Mouse (Mus musculus) forebrain, embryonic 13.5 days (tissue): Measurements from ENCODE around the gene Mlana. TPM values are rescaled to one million over a fixed set of nuclear protein-coding genes. Genes with fewer than 3 reads are reported as not detected.

Experiments
- ATAC-seq: fragments of 200-750 bp; cut with Nextera tagmentation; 2 replicates; pipeline ENCODE4 v1.8.0; 2017
- H3K27ac ChIP-seq: fragments of 300-500 bp; sonication (generic); 2 replicates; pipeline ENCODE4 v1.5.1; 2015; ENCODE audit warnings: inconsistent platforms, mild to moderate bottlenecking, moderate library complexity
- H3K27me3 ChIP-seq: fragments of 300-500 bp; sonication (generic); 2 replicates; pipeline ENCODE4 v1.6.1; 2015; ENCODE audit warnings: mild to moderate bottlenecking, inconsistent platforms
- H3K36me3 ChIP-seq: fragments of 300-500 bp; sonication (generic); 2 replicates; pipeline ENCODE4 v1.6.1; 2015; ENCODE audit warnings: mild to moderate bottlenecking, inconsistent platforms; ENCODE audit not compliant: poor library complexity, severe bottlenecking
- H3K4me1 ChIP-seq: fragments of 300-500 bp; sonication (generic); 2 replicates; pipeline ENCODE4 v1.6.1; 2015; ENCODE audit warnings: inconsistent platforms
- H3K4me2 ChIP-seq: fragments of 300-500 bp; sonication (generic); 2 replicates; pipeline ENCODE4 v1.6.1; 2015; ENCODE audit warnings: inconsistent platforms, mild to moderate bottlenecking, moderate library complexity
- H3K4me3 ChIP-seq: fragments of 300-500 bp; sonication (generic); 2 replicates; pipeline ENCODE4 v1.5.1; 2015; ENCODE audit warnings: mild to moderate bottlenecking, inconsistent platforms
- H3K9ac ChIP-seq: fragments of 300-500 bp; sonication (generic); 2 replicates; pipeline ENCODE4 v1.6.1; 2015; ENCODE audit warnings: mild to moderate bottlenecking, inconsistent platforms
- H3K9me3 ChIP-seq: fragments of 300-500 bp; sonication (generic); replicated peaks from 2 replicates; pipeline ENCODE4 v1.6.1; 2016; ENCODE audit warnings: inconsistent platforms
- WGBS: fragments of 180-500 bp; shearing (Covaris S2); methylation state at CpG from one replicate; pipeline ENCODE4 v1.1.7; 2015; 5-methylcytosine and 5-hydroxymethylcytosine counted together
- polyA plus RNA-seq: library from polyadenylated mRNA; unstranded; fragments of >200 nt; fragmentation: Nextera tagmentation; extraction: Ambion mirVana; gene quantifications from 2 replicates; pipeline ENCODE4 v1.2.1, GENCODE M21; 2015

The Mlana gene
- polyA plus RNA-seq, 1 experiment from 2014 or later, result not detected

GRCm38 (mm10) chr19:29661974-29662580 lies 35.5 kb upstream of the Mlana start:
- H3K27ac ChIP-seq, result no peak overlapping the region
- no peaks in the 10 kb centered on the region for H3K36me3 ChIP-seq
- H3K9ac ChIP-seq, result no peak overlapping the region
- WGBS, result 75% methylated on average over 6 of the region's 6 CpGs
- no peaks in the 10 kb centered on the region for H3K4me1 ChIP-seq
- no peak overlapping the region for H3K4me2 ChIP-seq
- no peaks in the 10 kb centered on the region for H3K27me3 ChIP-seq
- no peak for ATAC-seq
- no peaks in the 10 kb centered on the region for H3K9me3 ChIP-seq
- no peak overlapping the region for H3K4me3 ChIP-seq

DNA sequence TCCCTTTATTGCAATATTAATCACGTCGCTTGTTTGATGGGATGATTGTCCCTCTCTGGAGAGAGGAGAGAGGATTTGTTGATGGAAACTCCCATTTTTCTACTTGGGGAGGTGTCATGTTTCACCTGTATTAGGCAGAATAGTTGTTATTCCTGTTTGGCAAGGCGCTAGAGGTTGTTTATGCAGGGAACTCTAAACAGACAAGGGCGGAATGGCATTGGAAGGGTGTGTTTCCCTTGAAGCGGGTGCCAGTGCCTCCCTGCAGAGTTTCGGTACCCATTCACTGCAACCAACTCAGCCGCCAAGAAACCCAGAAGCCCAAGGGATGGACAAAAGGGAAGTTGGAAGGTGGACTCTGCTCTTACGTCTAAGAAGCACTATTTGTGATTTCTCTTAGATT lies 33.8 kb upstream of the Mlana start:
- 68% methylated on average over 8 of the region's 8 CpGs for WGBS
- H3K27ac ChIP-seq, result no peak overlapping the region
- no peaks in the 10 kb centered on the region for H3K27me3 ChIP-seq
- H3K36me3 ChIP-seq, result no peaks in the 10 kb centered on the region
- H3K4me1 ChIP-seq, result no peaks in the 10 kb centered on the region
- H3K4me2 ChIP-seq, result no peak overlapping the region
- no peak overlapping the region for H3K4me3 ChIP-seq
- no peaks in the 10 kb centered on the region for H3K9me3 ChIP-seq
- H3K9ac ChIP-seq, result no peak overlapping the region
- no peak for ATAC-seq

GRCm38 (mm10) chr19:29664934-29665333 lies 32.7 kb upstream of the Mlana start:
- Histone ChIP-seq H3K27me3 (no peaks in the 10 kb centered on the region), H3K9me3 (no peaks in the 10 kb centered on the region), H3K4me2 (no peak overlapping the region), H3K4me1 (no peaks in the 10 kb centered on the region), H3K36me3 (no peaks in the 10 kb centered on the region), H3K4me3 (no peak overlapping the region), H3K9ac (no peak overlapping the region), H3K27ac (no peak overlapping the region)
- 86% methylated on average over 5 of the region's 5 CpGs for WGBS
- ATAC-seq, result no peak

DNA sequence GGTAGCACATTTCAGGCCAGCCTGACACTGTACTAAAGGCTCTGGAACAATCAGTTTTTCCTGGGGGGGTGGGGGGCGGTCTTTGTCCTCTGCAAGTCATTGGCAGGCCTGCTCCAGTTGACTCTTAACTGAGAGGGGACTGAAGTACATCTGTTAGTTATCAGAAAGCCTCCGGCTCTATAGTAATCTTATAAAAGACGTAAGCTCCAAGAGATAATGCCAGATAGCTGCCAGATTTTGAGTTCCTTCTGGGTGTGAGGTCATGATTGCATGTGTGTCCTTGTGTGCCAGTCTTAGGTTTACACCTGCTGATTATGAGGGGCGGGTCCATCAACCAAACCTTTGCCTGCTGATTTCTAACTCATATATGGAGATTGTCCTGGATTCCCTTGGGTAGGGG lies 31.5 kb upstream of the Mlana start:
- Histone ChIP-seq H3K36me3 (no peaks in the 10 kb centered on the region), H3K9ac (no peak overlapping the region), H3K27ac (no peak overlapping the region), H3K4me1 (no peaks in the 10 kb centered on the region), H3K27me3 (no peaks in the 10 kb centered on the region), H3K4me2 (no peak overlapping the region), H3K4me3 (no peak overlapping the region), H3K9me3 (no peaks in the 10 kb centered on the region)
- WGBS, result 85% methylated on average over 4 of the region's 4 CpGs
- no peak for ATAC-seq

- Histone ChIP-seq H3K4me1 (no peaks in the 10 kb centered on the region), H3K4me3 (no peak overlapping the region), H3K27me3 (no peaks in the 10 kb centered on the region), H3K9me3 (no peaks in the 10 kb centered on the region), H3K36me3 (no peaks in the 10 kb centered on the region), H3K4me2 (no peak overlapping the region), H3K9ac (no peak overlapping the region), H3K27ac (no peak overlapping the region)
- no peak for ATAC-seq
- WGBS, result 85% methylated on average over 5 of the region's 5 CpGs
These were observed 30.5 kb upstream of the Mlana start for GRCm38 (mm10) chr19:29666965-29667594.

GRCm38 (mm10) chr19:29668135-29668534 lies 29.5 kb upstream of the Mlana start:
- H3K9me3 ChIP-seq, result no peaks in the 10 kb centered on the region
- no peak overlapping the region for H3K4me2 ChIP-seq
- H3K9ac ChIP-seq, result no peak overlapping the region
- H3K27ac ChIP-seq, result no peak overlapping the region
- H3K4me1 ChIP-seq, result no peaks in the 10 kb centered on the region
- no peaks in the 10 kb centered on the region for H3K36me3 ChIP-seq
- ATAC-seq, result no peak
- 94% methylated on average over 7 of the region's 7 CpGs for WGBS
- no peak overlapping the region for H3K4me3 ChIP-seq
- H3K27me3 ChIP-seq, result no peaks in the 10 kb centered on the region

DNA sequence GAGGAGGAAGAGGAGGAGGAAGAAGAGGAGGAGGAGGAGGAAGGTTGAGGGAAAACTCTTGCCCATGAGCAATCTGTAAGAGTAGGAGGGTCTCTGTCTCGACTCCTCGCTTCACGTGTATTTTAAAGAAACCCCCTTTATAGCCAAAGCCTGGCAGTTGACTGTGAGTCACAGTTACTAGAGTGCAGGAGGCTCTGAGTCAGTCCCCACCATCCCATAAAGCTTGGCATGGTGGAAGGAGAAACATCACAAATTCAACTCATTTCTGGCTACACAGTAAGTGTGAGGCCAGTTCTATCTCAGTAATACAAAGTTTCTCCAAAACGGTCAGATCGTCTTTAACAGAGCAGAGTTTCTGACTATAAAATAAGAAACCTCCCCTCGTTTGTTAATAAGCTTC lies 27.4 kb upstream of the Mlana start:
- Histone ChIP-seq H3K27ac (no peak overlapping the region), H3K4me1 (no peaks in the 10 kb centered on the region), H3K9me3 (no peaks in the 10 kb centered on the region), H3K9ac (no peak overlapping the region), H3K4me2 (no peak overlapping the region), H3K36me3 (no peaks in the 10 kb centered on the region), H3K4me3 (no peak overlapping the region), H3K27me3 (no peaks in the 10 kb centered on the region)
- no peak for ATAC-seq
- 92% methylated on average over 6 of the region's 6 CpGs for WGBS

GRCm38 (mm10) chr19:29671160-29671559 lies 26.5 kb upstream of the Mlana start:
- WGBS, result 89% methylated on average over 2 of the region's 2 CpGs
- no peaks in the 10 kb centered on the region for H3K4me1 ChIP-seq
- no peak overlapping the region for H3K9ac ChIP-seq

GRCm38 (mm10) chr19:29672660-29673059 lies 25.0 kb upstream of the Mlana start:
- Histone ChIP-seq H3K27me3 (no peaks in the 10 kb centered on the region), H3K27ac (no peak overlapping the region), H3K4me3 (no peak overlapping the region), H3K9ac (no peak overlapping the region), H3K4me1 (no peaks in the 10 kb centered on the region), H3K4me2 (no peak overlapping the region), H3K9me3 (no peaks in the 10 kb centered on the region), H3K36me3 (no peaks in the 10 kb centered on the region)
- no peak for ATAC-seq
- 96% methylated on average over 13 of the region's 13 CpGs for WGBS

More at GRCm38 (mm10) chr19:29671160-29671559, 26.5 kb upstream of the Mlana start:
- no peak overlapping the region for H3K4me2 ChIP-seq
- H3K4me3 ChIP-seq, result no peak overlapping the region
- no peak for ATAC-seq
- H3K9me3 ChIP-seq, result no peaks in the 10 kb centered on the region
- no peaks in the 10 kb centered on the region for H3K36me3 ChIP-seq
- no peak overlapping the region for H3K27ac ChIP-seq
- no peaks in the 10 kb centered on the region for H3K27me3 ChIP-seq

DNA sequence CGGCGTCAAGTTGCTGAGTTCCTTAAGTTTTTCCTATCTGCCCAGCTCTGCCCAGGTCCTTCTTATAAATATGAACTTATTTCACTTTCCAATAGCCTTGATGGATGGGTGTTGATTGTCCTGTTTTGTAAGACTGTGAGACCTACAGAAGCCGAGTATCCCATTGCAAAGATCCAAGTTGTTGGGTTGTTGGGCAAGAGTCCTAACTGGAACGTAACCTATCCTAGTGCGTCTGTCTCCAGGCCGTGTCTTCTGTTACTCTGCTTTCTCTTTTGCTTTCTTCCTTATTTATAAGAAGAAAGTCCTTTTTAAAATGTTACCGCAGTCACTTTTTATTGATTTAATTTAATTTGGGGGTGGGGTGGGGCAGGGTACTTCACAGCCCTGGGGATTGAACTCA lies 22.7 kb upstream of the Mlana start:
- H3K27me3 ChIP-seq, result no peaks in the 10 kb centered on the region
- 96% methylated on average over 7 of the region's 7 CpGs for WGBS
- H3K4me3 ChIP-seq, result no peak overlapping the region
- no peak for ATAC-seq
- no peak overlapping the region for H3K9ac ChIP-seq
- H3K36me3 ChIP-seq, result no peaks in the 10 kb centered on the region
- H3K4me1 ChIP-seq, result no peaks in the 10 kb centered on the region
- H3K27ac ChIP-seq, result no peak overlapping the region
- no peaks in the 10 kb centered on the region for H3K9me3 ChIP-seq
- no peak overlapping the region for H3K4me2 ChIP-seq

DNA sequence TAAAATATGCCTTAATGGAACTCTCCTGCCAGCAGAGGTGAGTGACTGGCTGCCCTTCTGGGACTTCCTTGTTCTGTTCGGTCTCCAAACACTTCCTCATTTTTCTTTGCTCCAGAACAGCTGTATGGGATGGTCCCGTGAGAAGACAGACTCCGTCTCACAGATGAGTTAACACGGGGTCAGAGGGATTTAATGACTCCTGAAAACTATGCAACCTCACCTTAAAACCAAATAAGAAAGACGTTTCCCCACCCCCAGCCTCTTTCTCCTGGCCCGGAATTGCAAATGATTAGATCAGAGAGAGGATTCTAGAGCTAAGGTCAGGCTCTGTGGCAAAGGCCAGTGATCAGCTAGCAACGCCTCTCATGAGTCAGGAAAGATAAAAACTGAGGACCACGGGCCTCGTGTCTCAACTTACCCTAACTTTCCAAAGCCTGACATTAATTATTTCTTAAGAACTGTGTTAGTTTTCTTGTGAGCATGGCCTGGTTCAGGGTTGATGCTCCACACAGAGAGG lies 22.0 kb upstream of the Mlana start:
- H3K9ac ChIP-seq, result no peak overlapping the region
- ATAC-seq, result no peak
- no peak overlapping the region for H3K27ac ChIP-seq
- H3K4me1 ChIP-seq, result no peaks in the 10 kb centered on the region
- 83% methylated on average over 9 of the region's 9 CpGs for WGBS
- H3K27me3 ChIP-seq, result no peaks in the 10 kb centered on the region
- H3K4me3 ChIP-seq, result no peak overlapping the region
- H3K36me3 ChIP-seq, result no peaks in the 10 kb centered on the region
- H3K4me2 ChIP-seq, result no peak overlapping the region
- H3K9me3 ChIP-seq, result no peaks in the 10 kb centered on the region

DNA sequence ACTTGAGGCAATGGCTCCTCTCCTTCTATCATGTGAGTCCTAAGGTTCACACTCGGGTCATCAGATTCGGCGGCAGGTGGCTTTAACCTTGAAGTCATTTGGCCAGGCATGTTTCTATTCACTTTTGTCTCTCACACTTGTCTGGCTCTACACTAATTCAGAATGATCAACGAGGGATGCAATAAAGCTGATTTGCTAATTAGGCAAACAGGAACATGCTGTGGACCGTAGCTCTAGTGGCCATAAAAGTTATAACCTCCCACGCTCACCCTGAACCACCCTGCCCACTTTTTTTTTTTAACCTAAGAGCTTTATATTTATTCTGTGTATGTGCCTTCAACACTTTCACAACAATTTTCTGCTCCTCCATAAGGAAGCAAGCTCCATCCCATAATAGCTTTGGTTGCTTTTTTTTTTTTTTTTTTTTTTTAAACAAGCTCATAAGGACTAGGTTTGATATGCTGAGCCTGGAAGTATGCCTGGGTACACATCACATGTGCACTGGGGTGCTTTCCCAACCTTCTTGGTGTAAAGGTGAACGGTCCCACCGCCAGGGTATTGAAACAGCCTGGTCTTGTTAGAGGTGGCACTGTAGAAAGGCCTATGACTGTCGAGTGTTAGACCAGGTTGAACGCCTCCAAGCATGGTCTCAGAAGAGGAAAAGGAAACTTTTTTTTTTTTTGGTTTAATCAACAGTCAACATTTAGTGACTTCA lies 21.0 kb upstream of the Mlana start:
- Histone ChIP-seq H3K27ac (no peak overlapping the region), H3K9ac (no peak overlapping the region), H3K27me3 (no peaks in the 10 kb centered on the region), H3K9me3 (no peaks in the 10 kb centered on the region), H3K4me1 (no peaks in the 10 kb centered on the region), H3K36me3 (no peaks in the 10 kb centered on the region), H3K4me3 (no peak overlapping the region), H3K4me2 (no peak overlapping the region)
- ATAC-seq, result no peak
- 76% methylated on average over 10 of the region's 10 CpGs for WGBS
